Mouse (Mus musculus) stomach, postnatal 0 days (tissue): Measurements from ENCODE around the gene Cntn2.

Experiments used
- CTCF ChIP-seq: IDR thresholded peaks from 2 replicates; pipeline ENCODE4 v1.5.1; 2016; ENCODE audit warnings: antibody characterized with exemption, low read depth, mild to moderate bottlenecking, moderate library complexity
- EP300 ChIP-seq: optimal IDR thresholded peaks from 2 replicates; pipeline ENCODE3; 2016; ENCODE audit warnings: antibody characterized with exemption

- TF ChIP-seq EP300: no peak
- no peak for TF ChIP-seq CTCF
Measured at GRCm38 (mm10) chr1:132542762-132543306, at the start of gene Cntn2.
